Mouse (Mus musculus): ENCODE data around the gene Defb39.

Defb39 gene

GRCm38 (mm10) chr8:19064710-19065109, at the start of gene Defb39:
TSS of gene Defb39 (minus strand) at chr8:19064810.
- 68% methylated on average over 1 of the region's 1 CpGs for WGBS

DNA sequence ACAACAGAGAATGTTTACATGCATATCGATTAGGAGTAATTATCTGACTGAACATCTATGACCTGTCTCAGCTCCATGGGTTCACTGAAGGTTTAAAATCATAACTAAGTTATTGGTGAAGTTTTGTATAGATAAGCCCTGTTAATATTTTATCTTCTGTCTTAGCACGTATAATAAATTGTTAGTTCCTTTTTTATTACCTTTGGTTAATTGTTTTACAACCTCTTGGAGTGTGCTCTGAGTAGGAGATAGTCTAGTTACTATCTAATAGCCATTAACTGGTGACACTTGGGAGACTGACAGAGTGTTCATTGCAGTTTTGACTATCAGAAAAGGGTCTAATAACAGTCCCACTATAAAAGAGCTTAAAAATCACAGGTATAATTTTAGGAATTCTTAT, 1.4 kb upstream of the Defb39 start:
- WGBS, result 79% methylated on average over 2 of the region's 2 CpGs

DNA sequence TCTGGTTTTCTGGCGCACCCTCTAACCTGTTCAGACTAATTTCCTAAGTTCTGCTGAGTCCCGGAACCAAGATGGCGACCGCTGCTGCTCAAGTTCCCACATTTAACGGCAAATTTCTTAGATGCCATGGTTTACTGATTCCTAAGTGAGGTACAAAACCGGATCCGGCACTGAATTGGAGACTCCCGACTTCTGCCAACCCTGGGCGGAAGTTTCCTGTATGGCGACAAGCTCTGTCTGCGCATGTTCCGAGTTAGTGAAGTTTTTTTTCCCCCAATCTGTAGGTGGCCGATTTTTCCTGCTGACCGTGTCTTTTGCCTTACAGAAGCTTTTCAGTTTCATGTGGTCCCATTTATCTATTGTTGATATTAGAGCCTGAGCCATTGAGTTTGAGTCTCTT, 19.4 kb downstream of the Defb39 start:
- 93% methylated on average over 14 of the region's 14 CpGs for WGBS

GRCm38 (mm10) chr8:19026466-19026865, 38.1 kb downstream of the Defb39 start, which contains the start of gene Defb38:
TSS of gene Defb38 (minus strand) at chr8:19026566.
- 89% methylated on average over 1 of the region's 1 CpGs for WGBS
